ENCODE assay signal across 27 mouse cellular contexts in the genomic region with DNA sequence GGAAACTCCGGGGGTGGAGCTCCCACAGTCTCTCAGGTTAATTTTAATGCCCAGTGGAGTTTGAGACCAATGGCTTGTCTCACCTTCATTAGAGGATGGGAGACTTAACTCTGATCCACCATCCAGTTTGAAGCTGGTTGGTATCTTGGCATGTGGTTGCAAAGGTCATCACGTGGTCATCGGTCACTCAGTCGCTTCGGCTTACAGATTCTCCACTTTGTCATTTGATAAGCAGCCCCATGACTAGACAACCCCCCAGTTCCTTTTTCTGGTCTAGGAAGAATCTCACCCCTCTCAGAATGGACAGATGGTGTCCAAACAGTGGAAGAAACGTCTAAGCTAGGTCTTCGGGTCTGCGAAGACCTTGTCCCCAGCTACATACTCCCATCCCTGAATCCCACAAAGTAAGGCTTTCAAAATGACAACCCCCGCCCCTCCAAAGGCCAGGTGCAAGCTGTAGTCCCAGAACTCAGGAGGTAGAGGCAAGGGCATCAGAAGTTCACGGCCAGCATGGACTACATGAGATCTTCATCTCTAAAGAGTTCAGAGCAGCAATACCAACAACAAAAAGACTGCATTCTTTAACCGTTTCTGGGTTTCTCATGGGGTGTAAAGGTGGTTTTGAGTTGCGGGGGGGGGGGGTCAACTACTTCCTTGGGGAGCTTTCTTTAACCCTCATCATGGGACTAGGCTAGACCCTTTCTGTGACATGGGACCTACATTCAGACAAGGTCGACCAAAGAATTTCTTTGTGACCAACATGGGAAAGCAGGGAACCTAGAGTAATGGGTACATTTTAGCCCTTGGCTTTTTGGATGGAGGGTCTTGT.
"Had no signal": no experiment of that assay in that cellular context is flagged by ENCODE, and none has a peak within 500 bp of the region (broad histone marks: within the 10 kb centered on the region; RNA-seq: fewer than 3 reads in every experiment).

No protein-coding gene starts in this region.

- H3K9ac ChIP-seq: embryonic facial prominence, embryonic 12.5 days; embryonic facial prominence, embryonic 13.5 days; embryonic facial prominence, embryonic 15.5 days; forebrain, embryonic 12.5 days; forebrain, embryonic 13.5 days; forebrain, embryonic 15.5 days; forebrain, postnatal 0 days had no signal

- H3K4me2 ChIP-seq: embryonic facial prominence, embryonic 12.5 days; embryonic facial prominence, embryonic 13.5 days; embryonic facial prominence, embryonic 15.5 days; forebrain, embryonic 12.5 days; forebrain, embryonic 13.5 days; forebrain, embryonic 15.5 days had no signal

- H3K4me3 ChIP-seq: embryonic facial prominence, embryonic 10.5 days; embryonic facial prominence, embryonic 12.5 days; embryonic facial prominence, embryonic 13.5 days; embryonic facial prominence, embryonic 15.5 days; erythroblast, embryonic 14.5 days; forebrain, embryonic 10.5 days; forebrain, embryonic 12.5 days; forebrain, embryonic 13.5 days; forebrain, embryonic 15.5 days; gastrocnemius, adult 2 months; heart, adult 2 months had no signal

- ATAC-seq: forebrain, embryonic 13.5 days; forebrain, embryonic 14.5 days; forebrain, embryonic 15.5 days; forebrain, postnatal 0 days had no signal

- H3K9me3 ChIP-seq: embryonic facial prominence, embryonic 12.5 days; embryonic facial prominence, embryonic 15.5 days; forebrain, embryonic 12.5 days; forebrain, embryonic 15.5 days had no signal

- H3K36me3 ChIP-seq: embryonic facial prominence, embryonic 10.5 days; embryonic facial prominence, embryonic 12.5 days; embryonic facial prominence, embryonic 13.5 days; embryonic facial prominence, embryonic 15.5 days; forebrain, embryonic 10.5 days; forebrain, embryonic 12.5 days; forebrain, embryonic 15.5 days had no signal

- H3K27ac ChIP-seq: embryonic facial prominence, embryonic 10.5 days; embryonic facial prominence, embryonic 12.5 days; embryonic facial prominence, embryonic 13.5 days; embryonic facial prominence, embryonic 15.5 days; forebrain, embryonic 10.5 days; forebrain, embryonic 12.5 days; forebrain, embryonic 13.5 days; forebrain, embryonic 15.5 days; gastrocnemius, adult 2 months; heart, adult 2 months had no signal

- DNase-seq: cerebellum, adult 8-10 months; cerebellum, adult 9-10 months; cerebellum, adult 9-11 months; cerebellum, postnatal 10 days; cerebellum, postnatal 14 days; cerebellum, postnatal 25 days; cerebellum, postnatal 36 days; embryo, embryonic 11 days; forebrain, postnatal 0 days; gastrocnemius, adult 2 months; gastrocnemius, postnatal 10 days; gastrocnemius, postnatal 14 days; gastrocnemius, postnatal 25 days; gastrocnemius, postnatal 36 days; heart, adult 11 months; heart, adult 18-20 months; heart, adult 2 months had no signal
